Mouse (Mus musculus) megakaryocyte, embryonic 14.5 days (primary cell): ENCODE data around the gene Sptbn1.

Experiments
- FLI1 ChIP-seq: IDR thresholded peaks from 2 replicates; pipeline ENCODE4 v1.6.1; 2012; ENCODE audit warnings: low read length, inconsistent platforms, mixed read lengths
- GATA1 ChIP-seq: IDR thresholded peaks from 3 replicates; pipeline ENCODE4 v1.6.1; 2012; ENCODE audit warnings: mixed read lengths, low read length, inconsistent platforms, borderline replicate concordance

GRCm38 (mm10) chr11:30104177-30104576 lies 163.8 kb downstream of the Sptbn1 start:
- no peak for TF ChIP-seq GATA1
- TF ChIP-seq FLI1: no peak
